Mouse (Mus musculus): ENCODE measurements at regions not wholly inside any gene's neighbourhood (a gene's known extent, or its start where the extent isn't known, plus 50 kb on each side); places are given as distances from the start of the nearest gene placed in this dataset.

GRCm38 (mm10) chr10:44685215-44685614, 156.9 kb upstream of the Prdm1 start:
- intact Hi-C loops (cut with DNase I): no loop called here
- DNase-seq: no peak

- DNase-seq: no peak
- intact Hi-C loops (cut with DNase I): no loop called here
These were observed 148.2 kb upstream of the Prdm1 start for GRCm38 (mm10) chr10:44676506-44676905.

GRCm38 (mm10) chr10:44665509-44666144, 137.3 kb upstream of the Prdm1 start:
- no peak for DNase-seq

GRCm38 (mm10) chr10:44659499-44659898, 131.2 kb upstream of the Prdm1 start:
- intact Hi-C loops (cut with DNase I): no loop called here

More at GRCm38 (mm10) chr10:44665509-44666144, 137.3 kb upstream of the Prdm1 start:
- intact Hi-C loops (cut with DNase I): no loop called here

GRCm38 (mm10) chr10:44653761-44654160, 125.5 kb upstream of the Prdm1 start:
- DNase-seq: no peak
- intact Hi-C loops (cut with DNase I): no loop called here

More at GRCm38 (mm10) chr10:44659499-44659898, 131.2 kb upstream of the Prdm1 start:
- DNase-seq: no peak

- no peak for DNase-seq
- intact Hi-C loops (cut with DNase I): no loop called here
These were observed 118.7 kb upstream of the Prdm1 start for GRCm38 (mm10) chr10:44647021-44647420.

GRCm38 (mm10) chr10:44646615-44647014, 118.3 kb upstream of the Prdm1 start:
- intact Hi-C loops (cut with DNase I): no loop called here

GRCm38 (mm10) chr10:44641616-44642015, 113.3 kb upstream of the Prdm1 start:
- no peak for DNase-seq
- intact Hi-C loops (cut with DNase I): no loop called here

More at GRCm38 (mm10) chr10:44646615-44647014, 118.3 kb upstream of the Prdm1 start:
- DNase-seq: no peak

- DNase-seq: no peak
- intact Hi-C loops (cut with DNase I): no loop called here
These were observed 112.3 kb upstream of the Prdm1 start for GRCm38 (mm10) chr10:44640620-44641019.

- intact Hi-C loops (cut with DNase I): no loop called here
- no peak for DNase-seq
These were observed 110.4 kb upstream of the Prdm1 start for GRCm38 (mm10) chr10:44638678-44639077.

GRCm38 (mm10) chr10:44636786-44637185, 108.5 kb upstream of the Prdm1 start:
- DNase-seq: no peak
- intact Hi-C loops (cut with DNase I): no loop called here

- intact Hi-C loops (cut with DNase I): no loop called here
- no peak for DNase-seq
These were observed 107.8 kb upstream of the Prdm1 start for GRCm38 (mm10) chr10:44636061-44636460.

- peak in 1 of 2 experiments; percentile 12 for DNase-seq
- intact Hi-C loops (cut with DNase I): loop anchor here (5.0 kb wide), 2 partner anchors 174 to 366 kb away; no protein-coding TSS in a partner anchor
These were observed 103.3 kb upstream of the Prdm1 start for GRCm38 (mm10) chr10:44631584-44631983.

- peak; percentile 29 to 34 for DNase-seq
- intact Hi-C loops (cut with DNase I): loop anchor here (5.0 kb wide), 2 partner anchors 173 to 367 kb away; no protein-coding TSS in a partner anchor
These were observed 102.2 kb upstream of the Prdm1 start for GRCm38 (mm10) chr10:44630485-44630884.

GRCm38 (mm10) chr10:44628387-44628786, 100.1 kb upstream of the Prdm1 start:
- intact Hi-C loops (cut with DNase I): no loop called here

GRCm38 (mm10) chr10:44627431-44627830, 99.1 kb upstream of the Prdm1 start:
- intact Hi-C loops (cut with DNase I): no loop called here
- DNase-seq: no peak

More at GRCm38 (mm10) chr10:44628387-44628786, 100.1 kb upstream of the Prdm1 start:
- no peak for DNase-seq

- DNase-seq: no peak
- intact Hi-C loops (cut with DNase I): no loop called here
These were observed 97.2 kb upstream of the Prdm1 start for GRCm38 (mm10) chr10:44625521-44625920.

- intact Hi-C loops (cut with DNase I): no loop called here
- no peak for DNase-seq
These were observed 87.3 kb upstream of the Prdm1 start for GRCm38 (mm10) chr10:44615586-44615985.

GRCm38 (mm10) chr10:44612571-44612970, 84.3 kb upstream of the Prdm1 start:
- intact Hi-C loops (cut with DNase I): no loop called here
- DNase-seq: no peak

- intact Hi-C loops (cut with DNase I): no loop called here
- DNase-seq: no peak
These were observed 83.1 kb upstream of the Prdm1 start for GRCm38 (mm10) chr10:44611399-44611798.

GRCm38 (mm10) chr10:44609187-44609586, 80.9 kb upstream of the Prdm1 start:
- no peak for DNase-seq
- intact Hi-C loops (cut with DNase I): no loop called here

GRCm38 (mm10) chr10:44607334-44607851, 79.1 kb upstream of the Prdm1 start:
- intact Hi-C loops (cut with DNase I): no loop called here
- no peak for DNase-seq

All from heart, postnatal 36 days (tissue).